Mouse (Mus musculus) CH12.LX (cell line): ENCODE results near the gene Trim39.

Experiments
- CHD1 ChIP-seq: IDR thresholded peaks from 2 replicates; pipeline ENCODE4 v1.6.1; 2012; ENCODE audit warnings: low read depth, low read length, improper control_type of control experiment, inconsistent platforms
- CTCF ChIP-seq, 2 experiments: IDR thresholded peaks in 1 of 2; conservative IDR thresholded peaks in 1 of 2; 2 replicates each; pipeline ENCODE4 v1.5.1; 2011 to 2012; ENCODE audit warnings: low read depth in 2 of 2, low read length in 2 of 2, improper control_type of control experiment in 1 of 2, inconsistent platforms in 1 of 2, mild to moderate bottlenecking in 1 of 2, moderate library complexity in 1 of 2
- EP300 ChIP-seq: IDR thresholded peaks from 2 replicates; pipeline ENCODE4 v1.6.1; 2011; ENCODE audit warnings: low read length, improper control_type of control experiment
- IRF4 ChIP-seq: IDR thresholded peaks from 2 replicates; pipeline ENCODE4 v1.6.1; 2014; ENCODE audit warnings: low read depth, mild to moderate bottlenecking, inconsistent platforms, low read length, improper control_type of control experiment
- MAFK ChIP-seq: IDR thresholded peaks from 2 replicates; pipeline ENCODE4 v1.6.1; 2011; ENCODE audit warnings: low read length, improper control_type of control experiment; ENCODE audit not compliant: insufficient replicate concordance
- PAX5 ChIP-seq: IDR thresholded peaks from 2 replicates; pipeline ENCODE4 v1.6.1; 2012; ENCODE audit warnings: low read length, inconsistent platforms, mixed read lengths
- POLR2A ChIP-seq: IDR thresholded peaks from 2 replicates; pipeline ENCODE4 v1.6.1; 2011; ENCODE audit warnings: low read depth, mild to moderate bottlenecking, improper control_type of control experiment, low read length
- POLR2AphosphoS2 ChIP-seq: IDR thresholded peaks from 2 replicates; pipeline ENCODE4 v1.6.1; 2011; ENCODE audit warnings: low read depth, low read length, improper control_type of control experiment
- SMC3 ChIP-seq: IDR thresholded peaks from 2 replicates; pipeline ENCODE4 v1.6.1; 2011; ENCODE audit warnings: low read depth, low read length, improper control_type of control experiment

DNA sequence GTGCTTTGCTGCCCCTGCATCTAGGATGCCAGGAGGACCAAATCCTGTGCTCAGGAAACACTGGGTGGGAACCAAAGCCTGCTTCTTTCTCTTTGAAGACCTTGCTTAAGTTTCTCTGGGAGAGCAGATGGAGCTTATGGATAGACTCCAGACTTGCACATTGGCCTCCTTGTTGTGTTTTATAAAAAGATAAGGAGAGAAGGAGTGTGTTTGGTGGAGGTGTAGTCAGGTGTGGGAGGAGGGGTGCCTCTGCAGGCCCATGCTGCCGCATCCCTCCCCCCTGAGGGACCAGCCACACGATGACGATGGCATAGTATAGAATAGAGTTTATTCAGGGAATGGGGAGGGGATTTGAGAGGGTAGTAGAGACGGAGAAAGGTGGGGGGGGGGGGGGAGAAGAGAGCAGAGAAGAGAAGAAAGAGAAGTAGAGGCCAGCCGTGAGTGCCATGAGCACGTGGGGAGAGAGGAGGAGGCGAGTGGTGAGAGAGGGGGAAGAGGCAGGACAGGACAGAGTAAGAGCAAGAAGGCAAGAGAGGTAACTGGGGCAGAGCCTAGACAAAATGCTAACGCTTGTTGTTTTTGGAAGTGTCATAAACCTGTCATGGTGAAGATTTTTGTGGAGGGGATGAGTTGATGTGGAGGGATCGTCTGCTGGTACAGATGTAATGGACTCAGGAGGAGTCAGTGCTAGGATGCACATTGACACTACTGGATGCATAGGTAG is 758 bp upstream of the Trim39 start:
- TF ChIP-seq CHD1 (no peak), MAFK (no peak), EP300 (no peak), PAX5 (no peak), CTCF (conservative IDR thresholded peaks at IDR 0.05 in 1 of 2, IDR thresholded peaks at IDR 0.05 in 1 of 2; ENCODE audit: low read depth in 2 of 2, low read length in 2 of 2) (no peak), POLR2A (no peak), SMC3 (no peak), POLR2AphosphoS2 (no peak), IRF4 (no peak)
